Mouse (Mus musculus) splenic B cell, adult 2 months (primary cell): ENCODE data around the gene Gm20219.

Source experiments
- DNase-seq: peaks from one replicate; pipeline ENCODE4 v3.0.0-alpha.2; 2011; ENCODE audit warnings: low read depth, low spot score
- H3K27me3 ChIP-seq: 2 replicates; pipeline ENCODE4 v1.6.1; 2012; ENCODE audit warnings: mild to moderate bottlenecking, low read length, moderate library complexity, mixed read lengths; ENCODE audit not compliant: control insufficient read depth, poor library complexity, insufficient read depth, severe bottlenecking
- H3K36me3 ChIP-seq: 2 replicates; pipeline ENCODE4 v1.6.1; 2012; ENCODE audit warnings: mild to moderate bottlenecking, low read length, moderate library complexity, mixed read lengths; ENCODE audit not compliant: control insufficient read depth, poor library complexity, insufficient read depth, severe bottlenecking

Gene Gm20219

DNA sequence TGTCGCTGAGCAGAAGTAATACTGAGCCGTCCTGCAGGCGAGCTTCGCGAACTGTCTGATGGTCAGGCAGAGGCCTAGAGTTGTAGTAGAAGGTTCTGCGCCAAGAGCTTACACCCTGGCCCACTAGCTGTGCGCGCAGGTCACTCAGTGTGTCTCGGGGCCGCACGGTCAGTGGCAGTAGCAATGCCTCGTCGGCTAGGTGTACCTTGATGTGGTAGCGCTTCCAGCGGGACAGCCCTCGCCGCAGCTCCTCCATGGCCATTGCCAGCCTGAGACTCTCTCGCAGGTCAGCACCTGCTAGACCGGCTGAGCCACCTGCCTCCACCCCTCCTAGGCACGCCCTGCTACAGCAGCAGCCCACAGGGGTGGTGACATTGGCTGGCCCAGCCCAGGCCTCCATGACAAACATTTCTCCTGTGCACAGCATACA, at the start of gene Gm20219:
TSS of gene Gm20219 (minus strand) at position 266 of the 430 bp plus-strand sequence.
- DNase-seq: no peak
- no peaks in the 10 kb centered on the region for H3K27me3 ChIP-seq
- no peaks in the 10 kb centered on the region for H3K36me3 ChIP-seq

DNA sequence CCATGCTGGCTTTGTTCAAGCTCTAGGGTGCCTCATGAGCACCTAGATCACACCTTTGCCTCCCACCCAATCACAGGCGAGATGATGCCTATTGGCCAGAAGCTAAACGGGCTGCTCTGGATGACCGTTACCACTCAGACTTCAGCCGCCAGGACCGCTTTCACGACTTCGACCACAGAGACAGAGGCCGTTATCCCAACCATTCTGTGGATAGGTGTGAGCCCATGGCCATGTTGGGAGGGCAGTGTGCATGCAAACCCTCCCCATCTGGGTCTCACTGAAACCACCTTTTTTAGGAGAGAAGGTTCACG, 49.8 kb upstream of the Gm20219 start:
- H3K27me3 ChIP-seq: no peaks in the 10 kb centered on the region
- H3K36me3 ChIP-seq: peaks cover 16% of the 10 kb centered on the region
- no peak for DNase-seq

DNA sequence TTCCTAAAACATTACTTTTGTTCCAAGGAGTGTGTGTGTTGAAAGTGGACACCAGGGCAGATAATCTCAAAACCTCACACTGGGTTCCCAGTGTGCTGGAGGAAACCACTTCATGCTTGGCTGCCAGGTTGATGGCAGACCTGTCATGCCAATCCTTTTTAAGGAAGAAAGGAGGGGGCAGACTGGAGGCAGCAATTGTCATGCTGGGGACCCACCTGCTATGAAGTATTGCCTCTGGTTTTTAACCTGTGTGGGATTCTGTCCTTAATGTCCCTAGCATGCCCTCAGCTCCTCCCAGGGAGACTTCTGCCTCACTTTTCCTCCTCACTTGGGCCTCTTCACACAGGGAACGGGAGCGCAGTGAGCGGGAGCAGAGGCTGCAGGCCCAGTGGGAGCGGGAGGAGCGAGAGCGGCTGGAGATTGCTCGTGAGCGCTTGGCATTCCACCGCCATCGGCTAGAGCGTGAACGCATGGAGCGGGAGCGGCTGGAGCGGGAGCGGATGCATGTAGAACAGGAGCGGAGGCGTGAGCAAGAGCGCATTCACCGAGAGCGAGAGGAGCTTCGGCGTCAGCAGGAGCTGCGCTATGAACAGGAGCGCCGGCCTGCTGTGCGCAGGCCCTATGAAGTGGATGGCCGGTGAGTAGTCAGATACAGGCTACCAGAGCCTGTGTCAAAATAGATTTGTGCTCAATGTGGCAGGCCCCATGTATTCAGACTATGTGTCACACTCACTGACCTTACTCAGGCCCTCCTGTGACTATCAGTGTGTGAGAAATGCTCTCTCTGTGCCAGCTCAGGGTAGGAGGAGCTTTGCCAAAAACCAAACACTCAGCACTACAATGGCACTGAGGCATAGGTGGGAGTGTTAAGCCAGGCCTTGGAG, 49.2 kb upstream of the Gm20219 start:
- Histone ChIP-seq H3K27me3 (no peaks in the 10 kb centered on the region), H3K36me3 (peaks cover 16% of the 10 kb centered on the region)
- DNase-seq: no peak

DNA sequence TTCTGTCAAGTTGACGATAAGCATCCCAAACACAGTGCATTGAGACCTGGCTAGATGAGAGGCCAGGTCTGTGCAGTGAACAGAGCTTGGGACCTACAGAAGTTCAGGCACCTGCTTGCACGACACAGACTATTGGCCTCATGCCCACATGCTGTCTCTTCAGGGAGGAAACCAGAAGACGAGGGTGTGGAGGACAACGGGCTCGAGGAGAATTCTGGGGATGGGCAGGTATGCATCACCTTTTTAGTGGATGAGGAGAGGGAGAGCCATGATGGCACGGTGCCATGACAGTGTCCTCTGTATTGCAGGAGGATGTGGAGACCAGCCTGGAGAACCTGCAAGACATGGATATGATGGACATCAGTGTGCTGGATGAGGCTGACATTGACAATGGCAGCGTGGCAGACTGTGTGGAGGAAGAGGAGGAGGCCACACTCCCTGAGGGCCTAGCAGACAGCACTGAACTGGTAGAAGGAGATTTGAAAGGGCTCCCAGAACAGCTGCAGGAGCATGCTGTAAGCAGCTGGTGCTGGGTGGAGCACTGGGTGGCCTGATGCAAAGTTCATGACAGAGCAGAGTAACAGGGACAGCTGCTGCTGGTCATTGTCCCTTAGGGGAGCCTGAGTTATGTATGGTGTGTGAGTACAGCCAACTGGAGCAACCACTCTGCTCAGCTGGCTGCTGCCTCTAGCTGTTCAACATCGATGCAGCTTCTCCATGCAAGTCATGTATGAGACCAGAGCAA, 39.5 kb upstream of the Gm20219 start:
- peaks cover 14% of the 10 kb centered on the region for H3K36me3 ChIP-seq
- DNase-seq: no peak
- no peaks in the 10 kb centered on the region for H3K27me3 ChIP-seq

DNA sequence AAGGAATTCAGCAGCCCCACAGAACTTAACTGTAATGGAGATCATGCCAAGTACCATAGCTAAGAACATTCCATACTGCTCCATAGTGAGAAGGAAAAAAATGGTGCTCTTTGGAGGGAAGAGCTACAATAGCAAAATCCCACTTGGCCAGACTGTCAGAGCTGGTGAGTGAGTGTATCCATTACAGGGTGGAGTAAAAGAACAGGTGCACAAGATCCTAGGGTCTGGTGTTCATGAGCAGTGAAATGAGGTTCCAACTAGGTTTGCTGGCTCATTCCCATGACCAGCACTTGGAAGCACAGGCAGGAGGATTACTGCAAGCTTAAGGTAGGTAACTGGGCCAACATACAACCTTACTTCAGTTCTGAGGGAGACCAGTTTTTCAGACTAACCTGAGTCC, 38.4 kb upstream of the Gm20219 start:
- DNase-seq: no peak
- H3K27me3 ChIP-seq: no peaks in the 10 kb centered on the region
- peaks cover 12% of the 10 kb centered on the region for H3K36me3 ChIP-seq

DNA sequence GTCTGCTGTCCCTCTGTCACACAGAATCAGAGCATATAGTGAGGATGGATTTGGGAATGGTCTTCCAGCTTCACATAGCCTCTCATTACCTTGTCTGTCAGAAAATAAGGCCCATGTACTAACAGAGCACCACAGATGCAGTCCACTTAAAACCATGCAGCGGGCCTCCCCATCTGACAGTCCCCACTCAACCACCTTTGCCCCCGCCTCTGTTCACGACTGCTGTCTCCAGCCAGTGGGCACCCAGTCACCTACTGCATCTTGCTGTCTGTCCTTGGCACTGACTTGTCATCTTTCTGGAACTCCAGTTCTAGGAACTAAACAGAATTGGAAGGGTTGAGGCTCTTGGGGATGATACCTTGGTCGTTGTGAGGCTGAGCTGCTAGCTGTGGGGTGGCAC, 34.7 kb upstream of the Gm20219 start:
- Histone ChIP-seq H3K36me3 (peaks cover 10% of the 10 kb centered on the region), H3K27me3 (no peaks in the 10 kb centered on the region)
- no peak for DNase-seq

DNA sequence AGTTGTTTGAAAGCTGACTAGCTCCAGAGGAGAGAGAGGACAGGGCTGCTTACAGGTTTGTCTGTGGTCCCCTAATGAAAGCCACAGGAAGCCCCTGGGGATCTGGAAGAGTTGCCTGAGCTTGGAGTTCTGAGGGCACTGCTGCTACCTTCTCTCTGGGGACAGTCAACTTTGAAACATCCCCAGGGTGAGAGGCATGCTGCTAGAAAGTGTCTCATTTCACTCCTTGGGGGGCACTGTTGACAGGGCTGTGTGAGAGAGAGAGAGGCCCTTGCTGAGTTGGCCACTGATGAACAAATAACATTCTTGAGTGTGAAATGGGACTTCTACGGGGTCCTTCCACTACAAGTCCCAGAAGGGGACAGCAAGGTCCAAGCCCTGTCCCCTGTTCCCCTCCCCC, 33.6 kb upstream of the Gm20219 start:
- DNase-seq: no peak
- Histone ChIP-seq H3K27me3 (no peaks in the 10 kb centered on the region), H3K36me3 (peaks cover 8% of the 10 kb centered on the region)

DNA sequence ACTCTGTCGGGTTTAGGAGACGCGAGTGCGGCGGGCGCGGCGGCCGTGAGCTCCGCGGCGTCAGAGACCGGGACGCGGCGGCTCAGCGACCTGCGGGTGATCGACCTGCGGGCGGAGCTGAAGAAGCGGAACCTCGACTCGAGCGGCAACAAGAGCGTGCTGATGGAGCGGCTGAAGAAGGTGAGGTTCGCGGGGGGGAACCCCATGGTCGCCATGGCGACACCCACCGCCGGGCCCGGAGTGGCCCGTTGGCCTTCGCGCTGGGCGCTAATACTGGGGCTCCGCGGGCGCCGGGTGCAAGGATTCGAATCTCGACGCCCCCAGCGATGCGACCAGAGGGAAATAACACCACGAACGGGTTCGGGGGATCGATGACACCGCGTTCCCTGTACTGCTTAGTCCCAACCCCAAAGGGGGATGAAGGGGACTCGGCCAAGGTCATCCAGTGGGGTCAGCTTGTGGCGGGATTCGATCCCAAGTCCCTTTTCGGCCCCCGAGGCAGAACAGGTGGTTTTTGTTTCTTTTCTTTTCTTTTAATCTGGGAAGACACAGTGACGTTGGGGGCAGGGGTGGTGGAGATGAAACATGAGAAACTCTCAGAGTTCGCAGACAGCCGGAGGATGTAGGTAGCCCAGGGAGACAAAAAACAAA, 31.1 kb upstream of the Gm20219 start:
- H3K27me3 ChIP-seq: no peaks in the 10 kb centered on the region
- H3K36me3 ChIP-seq: peaks cover 7% of the 10 kb centered on the region
- DNase-seq: peak; percentile 80

DNA sequence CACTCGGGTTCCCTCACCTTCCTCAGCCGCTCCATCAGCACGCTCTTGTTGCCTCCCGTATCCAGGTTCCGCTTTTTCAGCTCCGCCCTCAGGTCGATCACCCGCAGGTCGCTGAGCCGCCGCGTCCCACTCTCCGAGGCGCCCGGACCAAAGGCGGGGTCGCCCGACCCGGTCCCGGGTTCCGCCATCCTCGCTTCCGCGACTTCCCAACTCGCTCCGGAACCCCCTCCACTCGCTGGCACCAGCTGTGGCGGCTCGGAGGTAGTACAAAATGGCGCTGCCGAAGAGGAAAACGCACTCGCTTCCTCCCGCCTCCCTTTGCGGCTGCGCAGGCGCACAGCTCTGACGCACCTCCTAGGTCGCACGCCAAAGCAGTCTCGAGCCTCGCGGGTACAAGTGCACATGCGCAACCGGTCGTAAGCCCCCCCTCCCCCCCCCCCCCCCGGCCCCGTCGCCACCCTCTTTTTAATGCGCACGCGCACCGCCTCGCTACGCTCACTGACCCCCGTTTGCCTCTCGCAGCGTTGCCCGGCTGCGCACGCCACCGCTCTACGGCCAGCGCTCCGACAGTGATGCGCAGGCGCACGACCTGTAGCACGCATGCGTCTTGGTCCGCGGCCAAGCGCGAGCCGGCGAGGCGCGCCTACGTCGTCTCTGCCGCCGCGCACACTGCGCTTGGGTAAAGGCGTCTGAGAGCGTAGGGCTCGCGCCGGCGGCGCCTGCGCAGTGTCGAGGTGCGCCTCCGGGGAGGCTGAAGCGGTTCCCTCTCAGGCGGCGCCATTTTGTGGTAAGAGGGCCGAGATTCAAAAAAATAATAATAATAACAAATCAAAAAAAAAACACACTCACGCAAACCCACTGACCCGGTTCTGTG, 30.3 kb upstream of the Gm20219 start, which contains the start of the genes Safb2 and Safb:
TSS of gene Safb2 (minus strand) at position 329 of the 874 bp plus-strand sequence.
TSS of gene Safb (plus strand) at position 569 of the 874 bp plus-strand sequence.
- peaks cover 4% of the 10 kb centered on the region; the same call in 1 of the 2 replicates for H3K36me3 ChIP-seq
- DNase-seq: peak; percentile 100
- no peaks in the 10 kb centered on the region for H3K27me3 ChIP-seq

DNA sequence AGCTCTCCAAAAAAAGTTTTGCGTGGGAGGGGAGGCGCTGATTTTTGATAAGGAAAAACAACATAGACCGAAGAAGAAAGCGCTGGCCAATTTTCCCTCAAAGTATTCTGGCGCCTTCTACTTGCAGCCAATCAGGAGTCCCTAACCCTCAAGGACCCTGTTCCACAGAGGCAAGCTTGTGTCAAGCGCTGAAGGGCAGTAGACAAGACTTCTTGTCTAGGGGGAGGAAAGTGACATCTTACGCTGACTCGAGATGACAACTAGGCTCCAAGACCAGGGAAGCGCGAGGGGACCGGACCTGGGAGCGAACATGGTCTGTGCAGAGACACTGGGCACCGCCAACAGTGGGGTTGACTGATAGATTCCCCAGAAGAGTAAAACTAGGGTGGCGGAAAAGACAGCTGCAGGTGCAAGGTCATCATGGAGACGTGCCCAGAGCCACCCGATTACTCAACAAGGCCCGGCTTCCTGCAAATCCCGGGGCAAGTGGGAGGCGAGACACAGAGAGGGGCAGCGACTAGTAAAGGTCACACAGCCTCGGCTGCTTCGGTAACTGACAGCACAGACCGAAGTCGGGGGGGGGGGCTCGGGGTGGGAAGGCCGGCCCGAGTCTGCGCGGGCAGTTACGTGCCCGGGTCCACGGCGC, 29.5 kb upstream of the Gm20219 start:
- Histone ChIP-seq H3K36me3 (peaks cover 4% of the 10 kb centered on the region), H3K27me3 (no peaks in the 10 kb centered on the region)
- DNase-seq: no peak

DNA sequence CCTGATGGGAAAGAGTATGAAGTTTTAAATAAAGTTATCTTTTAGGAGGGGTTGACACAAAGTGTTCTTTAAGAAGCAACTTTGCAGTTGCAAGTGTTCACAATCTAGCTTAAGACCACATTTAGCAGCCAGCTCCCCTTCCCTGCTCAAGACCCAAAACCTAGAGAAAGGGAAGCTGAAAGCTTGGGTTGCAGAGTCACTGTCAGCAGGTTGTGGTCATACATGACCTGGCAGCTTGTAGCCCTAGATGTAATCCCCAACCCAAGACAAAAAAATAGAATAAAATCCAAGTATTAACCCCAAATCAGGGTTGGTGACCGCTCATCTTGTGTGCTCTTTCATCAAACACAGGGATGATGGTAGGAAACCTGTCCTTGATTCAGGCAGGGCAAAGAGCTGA, 28.9 kb upstream of the Gm20219 start:
- H3K27me3 ChIP-seq: no peaks in the 10 kb centered on the region
- peaks cover 7% of the 10 kb centered on the region for H3K36me3 ChIP-seq
- peak; percentile 27 for DNase-seq

DNA sequence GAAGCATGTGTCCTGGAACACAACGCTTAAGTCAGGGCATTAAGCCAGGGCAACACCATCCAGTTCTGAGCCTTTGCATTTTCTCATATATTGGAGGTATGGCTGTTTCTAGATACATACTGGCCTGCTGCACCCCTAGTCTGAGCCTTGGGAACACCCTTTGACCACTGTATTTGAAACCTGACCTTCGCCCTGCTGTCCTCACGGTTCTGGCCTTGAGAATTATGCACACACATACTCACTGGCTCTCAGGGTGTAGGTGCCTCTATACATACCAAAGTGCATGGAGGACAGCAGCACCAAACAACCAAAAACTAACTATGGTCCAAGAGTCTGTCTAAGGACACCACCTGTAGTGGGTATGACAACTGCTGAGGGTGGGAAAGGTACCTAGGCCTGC, 18.8 kb upstream of the Gm20219 start:
- no peaks in the 10 kb centered on the region for H3K27me3 ChIP-seq
- peaks cover 13% of the 10 kb centered on the region for H3K36me3 ChIP-seq
- no peak for DNase-seq

DNA sequence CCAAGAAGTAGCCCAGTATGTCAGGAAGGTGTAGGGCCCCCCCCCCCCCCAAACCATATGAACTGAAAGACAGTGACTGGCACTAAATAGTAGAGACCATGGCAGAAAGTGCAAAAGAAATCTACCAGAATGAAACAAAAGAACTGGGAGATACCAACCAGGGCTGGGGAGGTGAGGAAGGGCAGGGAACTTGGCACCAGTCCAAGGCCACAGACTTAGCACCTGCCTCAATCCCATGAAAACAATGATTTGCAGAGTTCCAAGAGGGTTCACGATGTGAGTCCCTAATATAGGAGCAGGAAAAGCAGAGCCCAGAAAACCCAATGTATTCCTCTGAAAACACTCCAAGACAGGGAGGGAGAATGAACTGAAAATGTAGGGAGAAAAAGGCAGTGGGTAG, 18.0 kb upstream of the Gm20219 start:
- no peak for DNase-seq
- H3K36me3 ChIP-seq: peaks cover 8% of the 10 kb centered on the region

DNA sequence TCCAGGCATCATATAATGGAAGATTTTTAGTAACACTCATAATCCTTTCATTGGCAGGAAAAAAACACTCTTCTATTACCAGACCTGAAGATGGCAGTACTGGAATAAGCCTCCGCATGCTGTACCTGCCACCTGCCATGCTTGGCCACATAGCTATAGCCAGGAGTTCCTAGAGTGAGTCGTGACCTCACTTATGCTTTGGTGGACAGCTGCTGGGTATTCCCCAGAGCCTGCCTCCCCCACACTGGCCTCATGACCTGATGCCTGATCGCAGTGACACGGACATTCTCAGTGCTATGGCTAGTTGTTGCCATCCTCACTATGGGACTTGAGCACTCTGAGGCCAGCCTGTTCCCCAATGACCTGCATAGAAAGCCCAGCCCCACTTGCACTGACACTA, 16.1 kb upstream of the Gm20219 start:
- Histone ChIP-seq H3K36me3 (peaks cover 17% of the 10 kb centered on the region), H3K27me3 (no peaks in the 10 kb centered on the region)
- no peak for DNase-seq

More for the DNA sequence above, 18.0 kb upstream of the Gm20219 start:
- H3K27me3 ChIP-seq: no peaks in the 10 kb centered on the region
